Mouse (Mus musculus) NIH3T3 (cell line): ENCODE data around the gene Klk1.
A peak's percentile ranks its signal among the peaks of the same experiment; 100 is the strongest.

Source experiments
- DNase-seq: peaks from one replicate; pipeline ENCODE4 v3.0.0-alpha.2; 2012; ENCODE audit warnings: low read depth

The Klk1 gene

DNA sequence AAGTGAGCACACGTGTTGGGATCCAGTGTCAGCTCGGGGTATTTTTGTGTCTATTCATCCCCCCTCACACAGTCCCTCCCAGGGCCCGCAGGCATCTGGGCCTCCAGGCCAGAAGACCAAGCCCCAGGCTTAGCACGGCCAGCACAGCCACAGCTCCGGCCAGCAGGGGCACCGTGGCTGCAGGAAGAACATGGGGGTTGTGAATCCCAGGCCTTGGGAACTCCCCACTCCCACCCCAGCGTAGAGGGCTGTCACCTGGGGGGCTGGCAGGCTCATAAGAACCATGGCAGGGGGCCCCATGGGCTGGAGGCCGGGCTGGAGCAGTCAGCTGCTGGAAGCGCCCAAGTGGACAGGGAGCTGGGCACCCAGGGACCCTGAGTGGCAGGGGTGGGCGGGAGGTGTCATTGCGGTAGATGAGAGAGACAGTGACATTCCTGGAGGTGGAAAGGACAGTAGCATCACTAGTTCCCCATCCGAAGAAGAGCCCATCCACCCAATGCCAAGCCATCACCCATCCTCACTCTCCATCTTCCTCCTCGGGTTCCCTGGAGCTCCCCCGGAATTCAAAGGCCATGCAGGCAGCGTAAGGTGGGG lies 28.0 kb downstream of the Klk1 start:
- DNase-seq: no peak

DNA sequence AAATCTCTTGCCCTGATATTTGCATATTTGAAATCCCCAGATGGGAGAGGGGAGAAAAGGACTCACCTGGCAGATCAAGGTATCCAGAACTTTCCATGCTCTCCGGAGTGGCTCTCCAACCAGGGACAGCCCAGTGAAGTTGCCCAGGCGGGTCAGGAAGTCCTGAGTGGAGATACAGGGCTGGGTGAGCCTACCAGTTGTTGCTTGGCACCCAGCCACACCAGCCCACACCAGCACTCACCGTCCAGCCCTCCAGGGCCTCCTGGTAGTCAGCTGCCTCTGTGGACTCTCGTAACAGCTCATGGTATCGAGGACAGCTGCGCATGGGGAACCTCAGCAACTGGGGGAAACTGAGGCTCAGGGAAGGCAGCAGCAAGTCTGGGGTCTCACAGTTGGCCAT lies 29.8 kb downstream of the Klk1 start:
- no peak for DNase-seq

DNA sequence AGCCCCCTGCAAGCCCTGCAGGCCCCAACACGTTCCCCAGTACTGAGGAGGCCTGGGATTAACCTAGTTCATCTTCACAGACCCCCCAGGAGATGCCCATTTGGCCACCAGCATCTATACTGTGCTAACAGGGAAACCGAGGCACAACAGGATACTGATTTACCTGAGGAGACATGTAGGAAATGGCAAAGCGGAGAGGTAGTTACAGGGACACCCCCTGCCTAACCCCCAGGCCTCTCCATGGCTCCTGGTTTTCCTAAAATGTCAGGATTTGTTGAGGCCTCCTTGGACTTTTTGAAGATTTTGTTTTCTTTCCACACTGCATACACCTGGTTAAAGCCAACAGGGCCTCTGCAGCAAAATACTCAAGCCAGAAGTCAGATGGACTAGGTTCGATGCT lies 32.1 kb downstream of the Klk1 start, which contains the start of gene Acp4:
Gene Acp4 (minus strand): TSS at position 101 of the 400 bp plus-strand sequence.
- no peak for DNase-seq

DNA sequence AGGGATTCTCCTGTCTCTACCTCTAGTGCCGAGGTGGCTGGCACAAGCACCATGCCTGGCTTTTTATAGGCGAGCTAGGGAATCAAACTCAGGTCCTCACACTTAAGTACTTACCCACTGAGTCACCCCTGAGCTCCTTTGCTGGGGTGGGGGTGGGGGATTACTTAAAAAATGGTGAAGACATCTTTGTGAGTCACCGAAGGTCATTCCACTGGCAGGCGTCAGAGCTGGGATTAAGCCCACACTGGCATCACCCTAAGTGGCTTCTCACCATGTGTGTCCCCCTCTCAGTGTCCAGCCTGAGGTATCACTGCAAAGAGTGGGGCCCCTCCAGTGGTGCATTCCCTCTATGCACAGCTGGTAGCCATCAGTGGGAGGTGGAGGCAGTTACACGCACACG lies 35.2 kb downstream of the Klk1 start:
- peak; percentile 59 for DNase-seq

- DNase-seq: no peak
These were observed 36.0 kb downstream of the Klk1 start, which contains the start of gene Gm15517 for GRCm38 (mm10) chr7:44261147-44261546. Gene Gm15517, plus strand, starts transcription at chr7:44261447.

DNA sequence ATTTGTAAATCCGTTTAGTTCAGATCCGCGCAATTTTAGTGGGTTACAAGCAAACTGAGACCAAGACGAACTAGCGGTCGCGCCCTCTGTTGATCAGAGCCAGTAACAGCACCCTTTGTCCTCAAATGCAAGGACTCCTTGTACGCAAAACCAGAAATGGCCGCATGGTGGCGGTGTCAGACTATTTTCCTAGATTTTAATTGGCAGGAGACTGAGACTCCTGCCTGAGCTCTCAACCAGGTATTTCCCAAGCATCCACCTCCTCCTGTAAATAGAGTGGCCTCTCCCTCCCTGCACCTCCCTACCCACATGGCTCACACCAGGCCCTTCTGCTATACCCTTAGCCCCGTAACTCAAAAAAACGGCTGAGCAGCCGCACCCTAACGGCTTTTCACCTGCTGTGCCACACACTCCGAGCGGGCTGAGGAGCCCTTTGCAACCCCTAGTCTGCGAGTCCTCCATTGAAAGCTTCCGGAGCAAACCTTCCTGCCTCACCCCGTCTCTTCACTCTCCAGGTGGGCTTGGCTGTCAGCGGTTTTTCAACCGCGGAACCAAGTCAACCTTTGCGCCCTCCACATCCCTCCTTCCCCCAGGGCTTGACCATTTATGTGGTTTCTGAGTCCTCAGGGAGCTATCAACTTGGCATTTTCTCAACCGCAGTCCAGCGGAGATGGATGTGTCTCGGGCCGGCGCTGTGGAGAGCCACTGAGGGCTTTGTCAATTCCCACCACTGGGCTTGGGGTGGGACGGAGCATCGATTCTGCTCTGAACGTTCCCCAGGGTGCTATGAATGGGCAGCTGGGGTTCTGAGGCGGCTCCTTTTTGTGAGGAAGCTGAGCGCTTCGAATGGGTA lies 37.9 kb downstream of the Klk1 start:
- DNase-seq: peak; percentile 97

GRCm38 (mm10) chr7:44268117-44268516 lies 43.0 kb downstream of the Klk1 start:
- DNase-seq: no peak

- no peak for DNase-seq
These were observed 44.2 kb downstream of the Klk1 start for GRCm38 (mm10) chr7:44269397-44269796.

GRCm38 (mm10) chr7:44271309-44271708 lies 46.1 kb downstream of the Klk1 start:
- DNase-seq: peak; percentile 70

DNA sequence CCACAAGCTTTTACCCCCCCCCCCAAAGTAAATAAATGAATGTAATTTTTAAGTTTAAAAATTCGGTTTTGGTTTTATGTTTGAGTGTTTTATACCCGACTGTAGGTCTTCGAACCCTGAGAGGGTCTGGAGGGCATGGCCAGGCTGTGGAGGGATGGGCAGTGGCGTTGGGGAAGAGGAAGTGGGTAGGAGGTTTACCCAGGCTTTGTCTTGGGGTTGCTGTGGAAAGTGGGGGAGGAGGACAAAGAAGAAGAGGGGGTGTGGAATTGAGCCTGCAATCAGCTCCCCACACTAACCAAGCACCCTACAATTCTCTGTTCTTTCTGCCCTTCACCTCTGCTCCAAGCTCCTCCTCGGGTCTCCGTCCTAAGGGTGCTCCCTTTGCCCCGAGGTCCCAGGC lies 47.4 kb downstream of the Klk1 start:
- DNase-seq: no peak

- no peak for DNase-seq
These were observed 48.3 kb downstream of the Klk1 start for GRCm38 (mm10) chr7:44273446-44273845.

GRCm38 (mm10) chr7:44274096-44274495 lies 48.9 kb downstream of the Klk1 start:
- no peak for DNase-seq

GRCm38 (mm10) chr7:44275546-44275945 lies 50.4 kb downstream of the Klk1 start:
- no peak for DNase-seq

- no peak for DNase-seq
These were observed 51.5 kb downstream of the Klk1 start for GRCm38 (mm10) chr7:44276461-44277249.

GRCm38 (mm10) chr7:44277250-44277622 lies 52.1 kb downstream of the Klk1 start:
- peak; percentile 64 for DNase-seq
